Mouse (Mus musculus) T-helper 17 cell (primary cell): Measurements from ENCODE around the gene Kti12.

Source experiments
- in situ Hi-C, 2 experiments: fragments of 300-600 bp; cut with MboI, MseI; formaldehyde crosslinking; loops; 1 replicate in 1 of 2; 2 replicates in 1 of 2; pipeline ENCODE4 v1.15.1; 2025; ENCODE audit warnings: high pct_unique_total_duplicates in 2 of 2

Gene Kti12

GRCm38 (mm10) chr4:108848505-108848848 is 892 bp downstream of the Kti12 start, which contains the start of gene A730015C16Rik:
Gene A730015C16Rik (minus strand): TSS chr4:108848619.
- in situ Hi-C loops = loop anchor here in 1 of 2 experiments (25.0 kb wide), 1 partner anchor 814 kb away; the partner anchor contains the start of gene Cdkn2c

GRCm38 (mm10) chr4:108866806-108867205 is 19.2 kb downstream of the Kti12 start:
- in situ Hi-C loops = no loop called here

GRCm38 (mm10) chr4:108869730-108870374 is 22.3 kb downstream of the Kti12 start:
- in situ Hi-C loops = loop anchor here (5.0 to 10.0 kb wide), 2 partner anchors 107 to 295 kb away; no protein-coding TSS in a partner anchor

GRCm38 (mm10) chr4:108873746-108874145 is 26.2 kb downstream of the Kti12 start:
- in situ Hi-C loops = loop anchor here (5.0 to 10.0 kb wide), 2 partner anchors 104 to 291 kb away; no protein-coding TSS in a partner anchor

- in situ Hi-C loops = loop anchor here in 1 of 2 experiments (10.0 kb wide), 1 partner anchor 287 kb away; no protein-coding TSS in a partner anchor
Measured at GRCm38 (mm10) chr4:108877901-108878300, 30.3 kb downstream of the Kti12 start.

GRCm38 (mm10) chr4:108878963-108879822 is 31.6 kb downstream of the Kti12 start, which contains the start of gene Rab3b:
Gene Rab3b (plus strand): TSS chr4:108879063.
- in situ Hi-C loops = loop anchor here in 1 of 2 experiments (10.0 kb wide), 1 partner anchor 286 kb away; no protein-coding TSS in a partner anchor

GRCm38 (mm10) chr4:108883815-108884214 is 36.2 kb downstream of the Kti12 start:
- in situ Hi-C loops = no loop called here

GRCm38 (mm10) chr4:108887456-108887855 is 39.9 kb downstream of the Kti12 start:
- in situ Hi-C loops = no loop called here

- in situ Hi-C loops = no loop called here
Measured at GRCm38 (mm10) chr4:108890876-108891275, 43.3 kb downstream of the Kti12 start.
